Mouse (Mus musculus) limb, embryonic 10.5 days (tissue): ENCODE results near the gene Prox2. TPM values are rescaled to one million over a fixed set of nuclear protein-coding genes. Genes with fewer than 3 reads are reported as not detected.
"Not testable (repeated sequence)": the region's sequence is repeated elsewhere in the genome, so short reads cannot be mapped to it uniquely, and the experiment has no call there.

Experiments used
- DNase-seq: peaks from one replicate; pipeline ENCODE4 v3.0.0-alpha.2; 2017; ENCODE audit warnings: low spot score
- H3K27ac ChIP-seq: fragments of 300-500 bp; sonication (generic); 2 replicates; pipeline ENCODE4 v1.5.1; 2016; ENCODE audit warnings: mild to moderate bottlenecking
- H3K27me3 ChIP-seq: fragments of 300-500 bp; sonication (generic); 2 replicates; pipeline ENCODE4 v1.6.1; 2016; ENCODE audit warnings: low read depth, mild to moderate bottlenecking; ENCODE audit not compliant: poor library complexity, severe bottlenecking
- H3K36me3 ChIP-seq: fragments of 300-500 bp; sonication (generic); 2 replicates; pipeline ENCODE4 v1.6.1; 2016; ENCODE audit warnings: mild to moderate bottlenecking, moderate library complexity
- H3K4me1 ChIP-seq: fragments of 300-500 bp; sonication (generic); 2 replicates; pipeline ENCODE4 v1.6.1; 2016
- H3K4me3 ChIP-seq: fragments of 300-500 bp; sonication (generic); 2 replicates; pipeline ENCODE4 v1.5.1; 2016; ENCODE audit warnings: mild to moderate bottlenecking, moderate library complexity
- H3K9me3 ChIP-seq: fragments of 300-500 bp; sonication (generic); replicated peaks from 2 replicates; pipeline ENCODE4 v1.6.1; 2016; ENCODE audit warnings: mild to moderate bottlenecking
- WGBS: fragments of 180-500 bp; shearing (Covaris S2); methylation state at CpG from one replicate; pipeline ENCODE4 v1.1.7; 2016; 5-methylcytosine and 5-hydroxymethylcytosine counted together
- polyA plus RNA-seq: library from polyadenylated mRNA; unstranded; fragments of >200 nt; fragmentation: Nextera tagmentation; extraction: Ambion mirVana; gene quantifications from 2 replicates; pipeline ENCODE4 v1.2.1, GENCODE M21; 2016

Gene Prox2
- polyA plus RNA-seq, 1 experiment from 2014 or later: 2.7 TPM

DNA sequence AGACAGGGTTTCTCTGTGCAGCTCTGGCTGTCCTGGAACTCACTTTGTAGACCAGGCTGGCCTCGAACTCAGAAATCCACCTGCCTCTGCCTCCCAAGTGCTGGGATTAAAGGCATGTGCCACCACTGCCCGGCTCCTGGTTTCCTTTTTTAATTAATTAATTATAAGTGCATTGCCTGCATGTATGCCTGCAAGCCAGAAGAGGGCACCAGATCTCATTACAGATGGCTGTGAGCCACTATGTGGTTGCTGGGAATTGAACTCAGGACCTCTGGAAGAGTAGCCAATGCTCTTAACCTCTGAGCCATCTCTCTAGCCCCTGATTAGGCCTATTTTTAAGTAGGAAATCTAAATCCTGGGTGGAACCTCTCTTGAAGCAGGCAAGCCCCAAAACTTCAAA lies 33.7 kb upstream of the Prox2 start:
- not testable (repeated sequence) for H3K4me3 ChIP-seq, DNase-seq, H3K36me3 ChIP-seq, H3K9me3 ChIP-seq, H3K27ac ChIP-seq
- H3K4me1 ChIP-seq: peaks cover 28% of the 10 kb centered on the region
- WGBS: 74% methylated on average over 2 of the region's 2 CpGs
- H3K27me3 ChIP-seq: peaks cover 40% of the 10 kb centered on the region; the same call in 1 of the 2 replicates

DNA sequence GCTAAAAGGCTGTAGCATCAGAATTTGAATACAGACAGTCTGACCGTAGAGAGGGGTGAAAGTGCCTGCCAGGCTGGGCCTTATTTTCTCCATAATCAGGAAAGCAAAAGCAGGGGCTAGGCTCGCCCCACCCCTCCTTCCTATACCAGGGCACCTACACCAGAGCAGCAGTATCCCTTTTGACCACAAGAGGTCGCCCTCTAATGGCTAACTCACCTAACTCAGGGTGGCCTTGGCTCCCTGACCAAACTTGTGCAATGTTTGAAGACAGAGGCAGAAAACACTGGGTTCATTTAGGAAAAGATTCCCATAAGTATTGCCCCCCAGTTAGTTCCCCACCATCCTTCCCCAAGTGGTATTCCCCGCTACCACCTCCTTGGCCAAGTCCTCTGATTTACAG lies 32.2 kb upstream of the Prox2 start:
- DNase-seq: peak; percentile 90
- Histone ChIP-seq H3K27ac (no peak overlapping the region), H3K9me3 (no peaks in the 10 kb centered on the region), H3K36me3 (no peaks in the 10 kb centered on the region), H3K27me3 (peaks cover 37% of the 10 kb centered on the region; the same call in 1 of the 2 replicates), H3K4me3 (no peak overlapping the region), H3K4me1 (peaks cover 32% of the 10 kb centered on the region)
- 20% methylated on average over 4 of the region's 4 CpGs for WGBS

DNA sequence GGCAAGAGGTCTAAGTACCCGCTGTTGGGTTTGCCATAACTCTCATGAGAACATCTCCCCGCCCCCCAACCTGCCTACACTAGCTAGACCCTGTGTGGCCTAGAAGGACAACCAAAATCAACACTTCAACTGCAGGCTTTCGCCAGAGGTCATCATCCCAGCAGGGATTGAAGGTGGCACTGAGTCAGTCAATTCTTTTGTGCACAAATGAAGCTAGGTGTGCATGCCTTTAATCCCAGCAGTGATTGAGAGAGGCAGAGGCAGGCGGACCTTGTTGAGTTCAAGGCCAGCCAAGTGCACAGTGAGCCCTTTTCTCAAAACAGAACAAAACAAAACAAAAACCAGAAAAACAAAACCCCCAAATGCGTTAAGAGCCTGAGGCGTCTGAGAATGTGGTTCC lies 30.5 kb upstream of the Prox2 start:
- Histone ChIP-seq H3K4me1 (peaks cover 21% of the 10 kb centered on the region), H3K27ac (no peak overlapping the region), H3K27me3 (peaks cover 29% of the 10 kb centered on the region; the same call in 1 of the 2 replicates), H3K9me3 (no peaks in the 10 kb centered on the region), H3K4me3 (no peak overlapping the region), H3K36me3 (peaks cover under 1% of the 10 kb centered on the region; the same call in 1 of the 2 replicates)
- WGBS: 85% methylated on average over 6 of the region's 6 CpGs
- no peak for DNase-seq

DNA sequence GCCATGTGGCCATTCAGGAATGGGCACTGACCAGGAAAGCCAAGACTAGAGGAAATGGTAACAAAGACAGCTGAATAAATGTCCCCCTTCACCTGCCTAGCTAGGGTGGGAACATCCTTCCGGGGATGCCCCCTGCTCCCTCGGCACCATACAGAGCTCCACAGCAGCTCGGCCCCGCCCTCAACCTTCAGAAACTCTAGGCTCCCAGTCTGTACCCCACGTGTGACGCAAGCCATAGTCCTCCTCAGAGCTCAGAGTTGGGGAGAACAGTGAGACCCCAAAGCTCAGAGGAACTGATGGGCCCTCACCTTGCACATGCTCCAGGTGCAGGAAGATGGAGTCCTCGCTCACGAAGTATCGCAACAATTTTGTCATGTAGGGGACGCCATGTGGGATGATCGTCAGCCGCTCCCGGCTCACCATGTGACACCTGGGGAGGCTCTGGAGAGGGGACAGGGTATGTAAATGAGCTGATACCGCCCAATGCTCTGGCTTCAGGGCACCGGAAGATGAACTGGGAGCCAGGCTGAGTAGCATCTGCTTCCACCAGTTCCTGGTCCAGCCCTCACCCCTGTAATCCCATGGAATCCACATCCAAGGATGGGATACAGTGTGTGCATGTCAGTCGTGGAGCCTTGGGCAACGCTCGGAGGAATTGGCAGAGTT lies 29.6 kb upstream of the Prox2 start:
- H3K4me3 ChIP-seq: no peak overlapping the region
- WGBS: 47% methylated on average over 18 of the region's 18 CpGs

DNA sequence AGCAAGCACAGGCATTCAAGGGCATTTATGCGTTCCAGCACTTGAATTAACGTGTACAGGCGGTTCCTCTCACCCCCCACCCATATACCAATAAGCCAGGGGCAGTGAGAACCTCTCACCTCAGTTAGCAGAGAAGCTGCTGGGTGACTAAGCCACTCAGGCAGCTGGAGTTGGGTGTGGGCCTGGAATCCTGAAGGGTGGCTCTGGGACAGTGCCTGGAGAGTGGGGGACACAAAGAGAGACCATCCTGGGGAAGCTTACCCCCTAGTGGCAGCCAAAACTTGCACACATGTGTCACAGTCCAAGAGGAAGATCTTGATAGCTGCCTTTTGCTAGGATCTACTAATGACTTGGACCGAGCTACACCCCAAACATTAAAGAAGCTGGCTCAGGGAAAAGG lies 26.1 kb upstream of the Prox2 start:
- no peak overlapping the region for H3K4me3 ChIP-seq
- peaks cover 14% of the 10 kb centered on the region; the same call in 1 of the 2 replicates for H3K4me1 ChIP-seq
- 90% methylated on average over 4 of the region's 4 CpGs for WGBS
- H3K9me3 ChIP-seq: no peaks in the 10 kb centered on the region
- no peak overlapping the region for H3K27ac ChIP-seq
- peaks cover 41% of the 10 kb centered on the region for H3K36me3 ChIP-seq
- H3K27me3 ChIP-seq: peaks cover 29% of the 10 kb centered on the region; the same call in 1 of the 2 replicates
- no peak for DNase-seq

More for the DNA sequence above, 29.6 kb upstream of the Prox2 start:
- Histone ChIP-seq H3K36me3 (peaks cover 10% of the 10 kb centered on the region), H3K27me3 (peaks cover 29% of the 10 kb centered on the region; the same call in 1 of the 2 replicates), H3K27ac (no peak overlapping the region), H3K9me3 (no peaks in the 10 kb centered on the region), H3K4me1 (peaks cover 12% of the 10 kb centered on the region)
- no peak for DNase-seq

DNA sequence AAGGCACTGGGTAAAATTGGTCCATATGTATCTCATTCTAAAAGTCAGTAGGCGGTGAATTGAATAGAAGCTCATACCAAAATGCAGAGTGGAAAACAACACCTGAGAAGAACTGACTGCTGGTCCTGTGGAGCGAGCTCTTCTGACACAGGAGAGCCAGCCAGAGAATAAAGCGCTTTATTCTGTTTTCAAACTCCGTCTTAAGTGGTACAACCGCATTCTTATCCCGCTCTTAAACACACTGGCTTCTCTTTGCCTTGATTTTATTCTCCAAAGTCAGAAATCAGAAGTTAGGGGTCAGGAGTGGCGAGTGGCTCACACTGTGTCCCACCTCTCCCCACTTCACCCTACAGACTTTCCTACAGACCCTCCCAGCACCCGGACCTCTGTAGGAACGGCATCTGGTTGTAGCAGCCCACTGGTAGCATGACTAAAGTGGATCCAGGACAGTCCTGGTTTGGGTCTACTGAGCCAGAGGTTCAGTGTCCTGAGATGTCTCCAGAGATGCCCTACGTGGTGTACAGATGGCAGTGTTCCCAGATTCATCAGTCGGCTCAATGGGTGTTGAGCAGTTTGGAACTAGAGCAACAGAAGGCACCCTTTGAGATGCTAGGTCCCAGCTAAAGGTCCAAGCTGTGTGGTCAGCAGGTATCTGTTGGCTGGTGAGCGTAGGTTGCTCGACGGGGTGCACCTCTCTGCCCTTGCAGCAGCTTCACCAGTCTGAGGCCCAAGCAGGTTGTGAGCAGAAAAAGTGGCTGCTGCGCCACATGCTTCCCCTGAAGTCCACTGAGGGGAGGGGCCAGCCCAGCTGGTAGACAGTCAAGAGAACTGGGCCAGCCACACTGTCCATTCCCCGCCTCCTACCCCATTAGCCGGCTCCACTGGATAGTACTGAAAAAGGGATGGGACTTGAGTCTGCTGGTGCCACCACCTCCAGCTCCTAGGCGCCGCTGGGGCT lies 25.2 kb upstream of the Prox2 start:
- Histone ChIP-seq H3K9me3 (no peaks in the 10 kb centered on the region), H3K27ac (no peak overlapping the region), H3K4me1 (peaks cover 14% of the 10 kb centered on the region; the same call in 1 of the 2 replicates), H3K27me3 (peaks cover 22% of the 10 kb centered on the region; the same call in 1 of the 2 replicates), H3K4me3 (no peak overlapping the region), H3K36me3 (peaks cover 50% of the 10 kb centered on the region)
- 83% methylated on average over 19 of the region's 19 CpGs for whole genome bisulfite sequencing
- no peak for DNase-seq

DNA sequence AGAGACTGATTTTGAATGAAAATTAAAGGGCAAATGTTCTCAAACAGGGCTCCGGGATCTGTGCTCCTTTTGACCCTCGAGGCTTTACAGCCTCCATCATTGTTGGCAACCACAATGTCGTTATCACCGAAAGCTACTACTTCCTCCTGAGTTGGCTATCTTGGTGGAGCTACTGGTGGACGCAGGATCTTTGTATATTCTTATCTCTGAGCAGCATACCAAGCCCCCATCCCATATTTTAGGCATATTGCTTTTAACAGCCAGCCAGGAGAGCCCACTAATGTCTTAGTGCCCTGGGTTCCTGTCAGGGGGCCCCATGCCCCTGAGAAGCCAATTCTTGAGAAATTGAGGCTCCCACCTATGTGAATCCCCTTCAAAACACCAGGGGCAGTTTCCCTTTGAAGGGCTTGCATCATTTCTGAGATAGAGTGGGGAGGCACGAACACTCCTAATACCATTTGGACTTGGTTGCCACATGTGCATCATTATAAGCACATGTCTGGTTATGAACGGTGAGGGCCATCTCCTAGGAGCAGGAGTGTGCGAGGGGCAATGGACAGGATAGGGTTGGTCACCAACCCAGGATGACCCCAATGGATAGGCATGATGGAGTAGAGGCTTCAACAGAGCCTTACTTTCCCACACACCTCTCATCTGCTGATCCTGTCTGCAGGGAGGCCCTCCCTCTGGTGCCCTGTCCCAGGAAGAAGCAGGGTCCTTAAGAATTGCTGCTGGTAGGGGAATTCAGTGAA lies 23.7 kb upstream of the Prox2 start:
- Histone ChIP-seq H3K27ac (no peak overlapping the region), H3K4me1 (peaks cover 8% of the 10 kb centered on the region; the same call in 1 of the 2 replicates), H3K4me3 (no peak overlapping the region), H3K27me3 (peaks cover 6% of the 10 kb centered on the region; the same call in 1 of the 2 replicates), H3K36me3 (peaks cover 65% of the 10 kb centered on the region), H3K9me3 (no peaks in the 10 kb centered on the region)
- DNase-seq: no peak
- WGBS: 89% methylated on average over 8 of the region's 8 CpGs

DNA sequence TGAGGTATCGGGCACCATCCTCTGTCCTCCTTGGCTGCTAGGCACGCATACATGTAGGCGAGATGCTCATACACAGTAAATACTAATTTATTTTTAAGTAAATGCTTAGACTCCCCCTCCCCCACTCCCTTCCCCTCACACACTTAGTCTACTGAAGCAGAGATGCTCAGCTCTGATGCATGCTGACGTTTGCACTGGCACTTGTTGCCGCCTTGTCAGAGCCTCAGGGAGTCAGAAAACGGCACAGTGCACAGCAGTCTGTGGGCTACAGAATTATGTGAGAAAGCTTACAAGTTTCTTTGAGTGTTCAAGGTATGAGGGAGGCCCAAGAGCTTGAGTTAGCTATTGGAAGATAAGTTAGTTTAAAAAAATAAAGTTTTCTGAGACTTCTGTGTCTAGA lies 20.8 kb upstream of the Prox2 start:
- Histone ChIP-seq H3K27ac (no peak overlapping the region), H3K36me3 (peaks cover 93% of the 10 kb centered on the region), H3K4me3 (no peak overlapping the region), H3K9me3 (no peaks in the 10 kb centered on the region), H3K4me1 (peaks cover 5% of the 10 kb centered on the region; the same call in 1 of the 2 replicates), H3K27me3 (no peaks in the 10 kb centered on the region)
- DNase-seq: no peak
- WGBS: 92% methylated on average over 6 of the region's 6 CpGs

DNA sequence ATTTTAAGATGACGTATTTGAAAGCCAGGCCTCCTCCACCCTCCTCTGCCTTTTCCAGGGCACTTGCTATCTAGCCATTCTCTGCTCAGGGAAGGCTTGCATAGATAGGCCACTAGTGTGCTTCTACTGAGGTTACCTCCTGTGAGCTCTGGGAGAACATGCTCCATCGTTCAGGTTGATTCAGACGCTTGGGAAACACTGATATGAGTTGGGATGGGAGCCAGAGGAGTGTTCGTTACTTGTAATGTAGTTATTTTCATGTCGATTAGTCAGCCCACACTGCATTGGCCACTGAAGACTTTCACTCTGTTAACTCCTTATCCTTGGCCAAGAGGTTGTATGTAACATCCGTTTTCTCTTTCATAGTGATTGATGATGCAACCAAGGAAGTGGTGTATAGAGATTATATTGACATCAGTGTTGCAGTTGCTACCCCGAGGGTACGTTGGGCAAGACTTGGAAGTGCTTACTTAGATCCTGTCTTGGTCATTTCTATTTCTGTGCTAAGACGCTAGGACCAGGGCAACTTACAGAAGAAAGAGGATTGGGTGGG lies 18.9 kb upstream of the Prox2 start:
- H3K4me1 ChIP-seq: peaks cover 5% of the 10 kb centered on the region; the same call in 1 of the 2 replicates
- H3K36me3 ChIP-seq: peaks cover 95% of the 10 kb centered on the region
- no peak overlapping the region for H3K4me3 ChIP-seq
- H3K27me3 ChIP-seq: no peaks in the 10 kb centered on the region
- no peaks in the 10 kb centered on the region for H3K9me3 ChIP-seq
- 96% methylated on average over 9 of the region's 9 CpGs for WGBS
- no peak for DNase-seq
- H3K27ac ChIP-seq: no peak overlapping the region

DNA sequence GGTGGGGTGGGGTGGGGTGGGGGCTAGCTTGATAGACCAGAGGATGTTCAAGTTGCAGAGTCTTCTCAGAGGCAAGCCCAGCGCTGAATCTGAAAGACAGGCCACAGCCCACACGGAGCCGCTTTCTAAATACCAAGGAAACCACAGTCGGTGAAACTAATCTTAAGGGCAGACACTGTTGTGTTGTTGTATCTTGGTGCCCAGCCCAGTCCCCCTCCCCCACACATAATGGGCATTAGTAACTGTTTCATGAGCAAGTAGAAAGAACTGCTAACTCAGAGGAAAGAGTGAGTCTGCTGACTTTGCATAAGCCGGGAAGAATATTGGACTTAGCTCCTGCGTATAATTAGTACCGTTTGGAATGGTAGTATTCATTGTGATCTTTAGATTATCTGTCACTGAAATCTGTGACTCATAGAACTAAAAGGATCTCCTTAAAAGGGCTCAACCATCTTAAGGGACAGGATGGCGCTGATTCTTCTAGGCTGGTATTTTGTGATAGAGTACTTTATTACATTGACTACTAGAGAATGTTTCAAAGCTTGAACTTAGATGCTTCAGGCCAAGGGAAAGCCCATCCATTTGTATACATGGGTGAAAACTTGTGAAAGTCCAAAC lies 16.5 kb upstream of the Prox2 start:
- no peaks in the 10 kb centered on the region for H3K4me1 ChIP-seq
- no peak for DNase-seq
- WGBS: 95% methylated on average over 8 of the region's 8 CpGs
- H3K27ac ChIP-seq: no peak overlapping the region
- no peak overlapping the region for H3K4me3 ChIP-seq
- peaks cover 96% of the 10 kb centered on the region for H3K36me3 ChIP-seq
- no peaks in the 10 kb centered on the region for H3K27me3 ChIP-seq
- H3K9me3 ChIP-seq: no peaks in the 10 kb centered on the region

DNA sequence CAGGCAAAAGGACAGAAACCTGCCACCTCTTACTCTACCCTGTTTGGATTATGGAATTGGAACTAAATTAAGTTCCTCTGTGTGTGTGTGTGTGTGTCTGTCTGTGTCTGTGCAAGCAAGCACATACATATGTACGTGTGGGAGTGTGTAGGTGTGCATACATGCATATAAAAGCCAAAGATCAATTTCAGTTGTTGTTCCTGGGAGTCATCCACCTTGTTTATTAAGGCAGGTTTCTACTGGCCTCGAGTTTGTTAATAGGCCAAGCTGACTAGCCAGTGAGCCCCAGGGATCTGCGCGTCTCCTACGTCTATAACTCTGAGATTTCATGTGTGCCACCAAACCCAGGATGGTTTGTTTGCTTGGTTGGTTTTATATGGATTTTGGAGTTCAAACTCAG lies 14.2 kb upstream of the Prox2 start:
- Histone ChIP-seq H3K9me3 (no peaks in the 10 kb centered on the region), H3K36me3 (peaks cover 99% of the 10 kb centered on the region), H3K27ac (no peak overlapping the region), H3K4me3 (no peak overlapping the region), H3K4me1 (no peaks in the 10 kb centered on the region), H3K27me3 (no peaks in the 10 kb centered on the region)
- DNase-seq: no peak
- 96% methylated on average over 5 of the region's 5 CpGs for WGBS

DNA sequence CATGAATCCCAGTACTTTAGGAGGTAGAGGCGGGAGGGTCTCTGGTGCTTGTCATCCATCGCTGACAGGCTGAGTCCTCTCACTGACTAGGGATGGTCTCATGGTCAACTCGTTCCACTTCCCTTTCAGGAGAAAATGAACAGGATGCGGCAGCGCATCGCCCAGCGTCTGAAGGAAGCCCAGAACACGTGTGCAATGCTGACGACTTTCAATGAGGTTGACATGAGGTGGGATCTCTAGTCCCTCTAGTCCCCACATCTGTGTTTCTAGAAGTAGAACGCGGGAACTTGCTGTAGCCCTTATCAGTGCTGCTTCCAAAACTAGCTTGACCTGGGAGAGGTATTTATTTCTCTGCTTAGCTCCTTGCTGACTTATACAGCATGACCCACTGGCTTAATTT lies 13.1 kb upstream of the Prox2 start:
- H3K9me3 ChIP-seq: no peaks in the 10 kb centered on the region
- H3K27ac ChIP-seq: no peak overlapping the region
- H3K4me3 ChIP-seq: no peak overlapping the region
- H3K27me3 ChIP-seq: no peaks in the 10 kb centered on the region
- WGBS: 96% methylated on average over 11 of the region's 11 CpGs
- peaks cover 100% of the 10 kb centered on the region for H3K36me3 ChIP-seq
- H3K4me1 ChIP-seq: no peaks in the 10 kb centered on the region
- no peak for DNase-seq
